Mouse (Mus musculus): ENCODE data around the gene Fam126b. TPM values are rescaled to one million over a fixed set of nuclear protein-coding genes. Genes with fewer than 3 reads are reported as not detected.

Gene Fam126b
- polyA plus RNA-seq, 1 experiment = 1.1 TPM

DNA sequence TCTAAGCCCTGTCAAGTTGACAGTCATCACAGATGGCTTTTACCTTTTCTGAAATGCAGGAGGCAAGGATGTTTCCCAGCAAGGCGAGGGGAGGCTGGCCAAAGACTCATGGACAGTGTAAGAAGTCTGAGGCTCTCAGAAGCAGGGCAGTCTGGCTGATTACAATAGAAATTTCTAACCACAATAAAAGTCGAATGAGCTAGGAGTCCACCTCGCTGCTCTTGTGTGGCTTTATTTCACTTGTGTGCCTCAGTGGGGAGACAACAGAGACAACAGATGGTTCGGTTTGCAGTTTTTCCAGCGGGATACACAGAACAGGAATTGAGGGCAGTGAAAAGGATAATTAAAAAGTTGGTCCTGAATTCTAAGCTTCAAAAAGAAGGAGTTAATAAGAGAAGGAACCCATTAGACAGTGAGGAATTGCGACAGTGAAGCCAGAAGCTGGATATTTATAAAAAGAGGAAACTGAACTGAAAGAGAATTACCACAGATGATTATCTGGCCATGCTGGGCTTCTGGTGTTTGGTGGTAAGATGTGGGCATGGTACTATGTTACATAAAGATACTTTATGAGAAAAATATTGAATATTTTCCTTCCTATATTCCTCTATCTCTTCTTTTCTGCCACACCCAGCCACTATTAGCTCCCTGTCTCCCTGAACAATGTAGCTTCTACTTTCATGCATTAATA lies 32.0 kb upstream of the Fam126b start:
- TF ChIP-seq CEBPB (IDR thresholded peaks at IDR 0.05; ENCODE audit: insufficient read depth, poor library complexity, severe bottlenecking) = no peak
- no peak for TF ChIP-seq REST (IDR thresholded peaks at IDR 0.05; ENCODE audit: insufficient read depth, insufficient read length)
- TF ChIP-seq SRF (IDR thresholded peaks at IDR 0.05; ENCODE audit: control insufficient read depth, insufficient read length, low read depth) = no peak
- no peak for TF ChIP-seq POLR2AphosphoS2 (IDR thresholded peaks at IDR 0.05; ENCODE audit: insufficient read length, low read depth)
- no peak for TF ChIP-seq POLR2A (IDR thresholded peaks at IDR 0.05; ENCODE audit: insufficient read length, low read depth)
- no peak for TF ChIP-seq TCF3 (IDR thresholded peaks at IDR 0.05; ENCODE audit: insufficient read length, low read depth)
- TF ChIP-seq MYOG (IDR thresholded peaks at IDR 0.05; ENCODE audit: control insufficient read depth in 1 of 3, insufficient read depth in 1 of 3, insufficient read length in 2 of 3, low read depth in 2 of 3) = no peak
- TF ChIP-seq E2F4 (IDR thresholded peaks at IDR 0.05; ENCODE audit: insufficient read depth) = no peak
- no peak for TF ChIP-seq USF1 (IDR thresholded peaks at IDR 0.05; ENCODE audit: low read depth)
- no peak for TF ChIP-seq MYOD1 (IDR thresholded peaks at IDR 0.05; ENCODE audit: control insufficient read depth in 1 of 3, insufficient read length in 2 of 3, low read depth in 2 of 3)
- no peak for TF ChIP-seq MAX (IDR thresholded peaks at IDR 0.05; ENCODE audit: low read depth)
- TF ChIP-seq TCF12 (IDR thresholded peaks at IDR 0.05; ENCODE audit: insufficient read depth, poor library complexity, severe bottlenecking) = no peak

DNA sequence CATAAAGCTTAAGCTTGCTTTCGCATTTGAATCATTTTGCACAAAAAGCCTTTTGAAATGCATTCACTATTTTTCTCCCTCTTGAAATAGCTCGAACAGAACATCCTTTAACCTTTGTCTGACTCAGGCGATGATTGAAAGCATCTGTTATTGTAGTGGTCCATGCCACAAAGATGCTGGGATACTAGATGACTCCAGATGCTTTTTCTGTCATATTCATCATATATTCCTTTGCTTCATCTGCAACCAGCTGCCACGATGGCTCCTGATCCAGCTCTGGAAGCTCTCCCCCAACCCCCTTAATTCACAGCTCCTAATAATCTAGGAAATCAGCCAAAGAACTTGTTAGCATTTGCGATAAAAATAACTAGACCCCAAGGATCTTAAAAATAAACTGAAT lies 31.0 kb upstream of the Fam126b start:
- H3ac ChIP-seq (ENCODE audit: control insufficient read depth, insufficient read length) = no peak overlapping the region

More for the DNA sequence above, 32.0 kb upstream of the Fam126b start:
- H3K36me3 ChIP-seq (ENCODE audit: control insufficient read depth, insufficient read depth) = no peaks in the 10 kb centered on the region
- no peak overlapping the region for H3K4me3 ChIP-seq
- H3ac ChIP-seq (ENCODE audit: control insufficient read depth, insufficient read length) = no peak overlapping the region
- H3K4me2 ChIP-seq (ENCODE audit: low read depth) = no peak overlapping the region
- H3K79me2 ChIP-seq (ENCODE audit: control insufficient read depth, insufficient read depth) = no peaks in the 10 kb centered on the region
- H3K27me3 ChIP-seq (ENCODE audit: control insufficient read depth, insufficient read depth, insufficient read length) = no peaks in the 10 kb centered on the region

DNA sequence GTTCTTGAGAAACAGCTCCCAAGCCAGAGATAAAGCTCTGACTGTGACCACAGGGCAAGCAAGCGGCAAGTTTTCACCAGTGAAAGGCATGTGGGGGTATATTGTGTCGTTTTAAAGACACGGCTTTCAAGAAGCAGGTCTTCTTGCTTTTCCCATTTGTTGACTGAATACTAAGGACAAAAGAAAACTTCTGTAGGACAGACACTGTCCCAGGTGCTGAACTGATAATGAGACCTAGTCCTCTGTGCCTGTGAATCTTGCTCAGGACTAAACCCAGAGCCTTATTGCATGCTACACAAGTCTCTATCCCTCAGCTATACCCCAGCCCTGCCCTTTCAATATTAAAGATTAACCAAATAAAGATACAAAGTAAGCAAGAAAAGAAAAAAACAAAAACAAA lies 30.1 kb upstream of the Fam126b start:
- Histone ChIP-seq H3K4me3 (no peak overlapping the region), H3K79me2 (ENCODE audit: control insufficient read depth, insufficient read depth) (no peaks in the 10 kb centered on the region)
- no peak for TF ChIP-seq TCF3 (IDR thresholded peaks at IDR 0.05; ENCODE audit: insufficient read length, low read depth)
- no peak for TF ChIP-seq MAX (IDR thresholded peaks at IDR 0.05; ENCODE audit: low read depth)
- TF ChIP-seq MYOD1 (IDR thresholded peaks at IDR 0.05; ENCODE audit: control insufficient read depth in 1 of 3, insufficient read length in 2 of 3, low read depth in 2 of 3) = no peak
- no peak for TF ChIP-seq POLR2A (IDR thresholded peaks at IDR 0.05; ENCODE audit: insufficient read length, low read depth)
- TF ChIP-seq MYOG (IDR thresholded peaks at IDR 0.05; ENCODE audit: control insufficient read depth in 1 of 3, insufficient read depth in 1 of 3, insufficient read length in 2 of 3, low read depth in 2 of 3) = no peak
- TF ChIP-seq E2F4 (IDR thresholded peaks at IDR 0.05; ENCODE audit: insufficient read depth) = no peak
- no peak for TF ChIP-seq REST (IDR thresholded peaks at IDR 0.05; ENCODE audit: insufficient read depth, insufficient read length)
- TF ChIP-seq USF1 (IDR thresholded peaks at IDR 0.05; ENCODE audit: low read depth) = no peak
- no peak for TF ChIP-seq TCF12 (IDR thresholded peaks at IDR 0.05; ENCODE audit: insufficient read depth, poor library complexity, severe bottlenecking)

More for the DNA sequence above, 31.0 kb upstream of the Fam126b start:
- no peaks in the 10 kb centered on the region for H3K27me3 ChIP-seq (ENCODE audit: control insufficient read depth, insufficient read depth, insufficient read length)
- H3K36me3 ChIP-seq (ENCODE audit: control insufficient read depth, insufficient read depth) = no peaks in the 10 kb centered on the region
- H3K4me2 ChIP-seq (ENCODE audit: low read depth) = no peak overlapping the region
- H3K4me3 ChIP-seq = no peak overlapping the region
- H3K79me2 ChIP-seq (ENCODE audit: control insufficient read depth, insufficient read depth) = no peaks in the 10 kb centered on the region
- no peak for TF ChIP-seq SRF (IDR thresholded peaks at IDR 0.05; ENCODE audit: control insufficient read depth, insufficient read length, low read depth)
- TF ChIP-seq TCF12 (IDR thresholded peaks at IDR 0.05; ENCODE audit: insufficient read depth, poor library complexity, severe bottlenecking) = no peak
- no peak for TF ChIP-seq MAX (IDR thresholded peaks at IDR 0.05; ENCODE audit: low read depth)
- TF ChIP-seq TCF3 (IDR thresholded peaks at IDR 0.05; ENCODE audit: insufficient read length, low read depth) = no peak
- TF ChIP-seq REST (IDR thresholded peaks at IDR 0.05; ENCODE audit: insufficient read depth, insufficient read length) = no peak
- TF ChIP-seq POLR2A (IDR thresholded peaks at IDR 0.05; ENCODE audit: insufficient read length, low read depth) = no peak
- no peak for TF ChIP-seq CEBPB (IDR thresholded peaks at IDR 0.05; ENCODE audit: insufficient read depth, poor library complexity, severe bottlenecking)
- TF ChIP-seq USF1 (IDR thresholded peaks at IDR 0.05; ENCODE audit: low read depth) = no peak
- TF ChIP-seq POLR2AphosphoS2 (IDR thresholded peaks at IDR 0.05; ENCODE audit: insufficient read length, low read depth) = no peak
- TF ChIP-seq MYOD1 (IDR thresholded peaks at IDR 0.05; ENCODE audit: control insufficient read depth in 1 of 3, insufficient read length in 2 of 3, low read depth in 2 of 3) = no peak
- no peak for TF ChIP-seq E2F4 (IDR thresholded peaks at IDR 0.05; ENCODE audit: insufficient read depth)
- TF ChIP-seq MYOG (IDR thresholded peaks at IDR 0.05; ENCODE audit: control insufficient read depth in 1 of 3, insufficient read depth in 1 of 3, insufficient read length in 2 of 3, low read depth in 2 of 3) = no peak

DNA sequence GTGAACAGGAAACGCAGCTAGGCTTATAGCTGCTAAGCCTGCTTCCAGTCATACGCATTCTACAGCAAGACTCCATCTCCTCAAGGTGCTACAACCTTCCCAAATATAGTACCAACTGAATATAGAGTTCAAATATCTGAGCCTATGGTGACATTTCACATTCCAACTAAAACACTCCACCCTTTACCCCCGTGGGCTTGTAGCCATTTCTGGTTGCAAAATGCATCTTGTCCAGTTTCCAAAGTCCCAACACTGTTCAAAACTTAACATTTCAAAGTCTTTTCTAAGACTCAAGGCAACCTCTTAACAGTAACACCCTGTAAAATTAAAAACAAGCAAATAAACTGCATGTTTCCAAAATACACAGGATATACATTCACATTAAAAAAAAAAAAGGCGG lies 29.0 kb upstream of the Fam126b start:
- Histone ChIP-seq H3K36me3 (ENCODE audit: control insufficient read depth, insufficient read depth) (no peaks in the 10 kb centered on the region), H3K79me2 (ENCODE audit: control insufficient read depth, insufficient read depth) (no peaks in the 10 kb centered on the region), H3K4me3 (no peak overlapping the region), H3K27me3 (ENCODE audit: control insufficient read depth, insufficient read depth, insufficient read length) (no peaks in the 10 kb centered on the region), H3K4me2 (ENCODE audit: low read depth) (peak overlapping the region; percentile 4), H3ac (ENCODE audit: control insufficient read depth, insufficient read length) (no peak overlapping the region)
- no peak for TF ChIP-seq MAX (IDR thresholded peaks at IDR 0.05; ENCODE audit: low read depth)
- TF ChIP-seq SRF (IDR thresholded peaks at IDR 0.05; ENCODE audit: control insufficient read depth, insufficient read length, low read depth) = no peak
- no peak for TF ChIP-seq MYOG (IDR thresholded peaks at IDR 0.05; ENCODE audit: control insufficient read depth in 1 of 3, insufficient read depth in 1 of 3, insufficient read length in 2 of 3, low read depth in 2 of 3)
- TF ChIP-seq E2F4 (IDR thresholded peaks at IDR 0.05; ENCODE audit: insufficient read depth) = no peak
- no peak for TF ChIP-seq MYOD1 (IDR thresholded peaks at IDR 0.05; ENCODE audit: control insufficient read depth in 1 of 3, insufficient read length in 2 of 3, low read depth in 2 of 3)
- TF ChIP-seq CEBPB (IDR thresholded peaks at IDR 0.05; ENCODE audit: insufficient read depth, poor library complexity, severe bottlenecking) = no peak
- no peak for TF ChIP-seq POLR2A (IDR thresholded peaks at IDR 0.05; ENCODE audit: insufficient read length, low read depth)
- TF ChIP-seq POLR2AphosphoS2 (IDR thresholded peaks at IDR 0.05; ENCODE audit: insufficient read length, low read depth) = no peak
- no peak for TF ChIP-seq USF1 (IDR thresholded peaks at IDR 0.05; ENCODE audit: low read depth)
- TF ChIP-seq TCF12 (IDR thresholded peaks at IDR 0.05; ENCODE audit: insufficient read depth, poor library complexity, severe bottlenecking) = no peak
- TF ChIP-seq REST (IDR thresholded peaks at IDR 0.05; ENCODE audit: insufficient read depth, insufficient read length) = no peak
- no peak for TF ChIP-seq TCF3 (IDR thresholded peaks at IDR 0.05; ENCODE audit: insufficient read length, low read depth)

More for the DNA sequence above, 30.1 kb upstream of the Fam126b start:
- H3K36me3 ChIP-seq (ENCODE audit: control insufficient read depth, insufficient read depth) = no peaks in the 10 kb centered on the region
- H3ac ChIP-seq (ENCODE audit: control insufficient read depth, insufficient read length) = no peak overlapping the region
- no peaks in the 10 kb centered on the region for H3K27me3 ChIP-seq (ENCODE audit: control insufficient read depth, insufficient read depth, insufficient read length)
- H3K4me2 ChIP-seq (ENCODE audit: low read depth) = no peak overlapping the region

Data from myocyte (in vitro differentiated cells).